Mouse (Mus musculus): ENCODE data around the gene Wdfy2. TPM values are rescaled to one million over a fixed set of nuclear protein-coding genes. Genes with fewer than 3 reads are reported as not detected.

Gene Wdfy2
- polyA plus RNA-seq, 1 experiment from 2014 or later: 8.4 TPM

GRCm38 (mm10) chr14:62997777-62998176 is 160.3 kb downstream of the Wdfy2 start, which contains the start of gene Defb47:
TSS of gene Defb47 (plus strand) at chr14:62998077.
- no peaks in the 10 kb centered on the region for H3K9me3 ChIP-seq (replicated peaks; ENCODE audit: control insufficient read depth, low read length, poor library complexity, severe bottlenecking)
- no peak within 1 kb of the TSS for H3K9ac ChIP-seq (ENCODE audit: low read depth, low read length)
- H3K36me3 ChIP-seq (ENCODE audit: control insufficient read depth, insufficient read depth, low read length): no peaks in the 10 kb centered on the region
- H3K27me3 ChIP-seq (ENCODE audit: control insufficient read depth, insufficient read depth, low read depth, low read length): no peaks in the 10 kb centered on the region
- no peak within 1 kb of the TSS for H3K27ac ChIP-seq (ENCODE audit: low read length)
- 86% methylated on average over 8 of the region's 8 CpGs for WGBS
- H3K4me1 ChIP-seq (ENCODE audit: control insufficient read depth, insufficient read depth, low read length): no peaks in the 10 kb centered on the region
- H3K4me2 ChIP-seq (ENCODE audit: low read length): no peak within 1 kb of the TSS
- no peak for ATAC-seq
- H3K4me3 ChIP-seq (ENCODE audit: low read depth, low read length): no peak within 1 kb of the TSS

GRCm38 (mm10) chr14:62998977-62999376 is 161.5 kb downstream of the Wdfy2 start:
- Histone ChIP-seq H3K36me3 (ENCODE audit: control insufficient read depth, insufficient read depth, low read length) (no peaks in the 10 kb centered on the region), H3K4me1 (ENCODE audit: control insufficient read depth, insufficient read depth, low read length) (no peaks in the 10 kb centered on the region), H3K9me3 (replicated peaks; ENCODE audit: control insufficient read depth, low read length, poor library complexity, severe bottlenecking) (no peaks in the 10 kb centered on the region), H3K27ac (ENCODE audit: low read length) (no peak overlapping the region), H3K4me3 (ENCODE audit: low read depth, low read length) (no peak overlapping the region), H3K9ac (ENCODE audit: low read depth, low read length) (no peak overlapping the region), H3K27me3 (ENCODE audit: control insufficient read depth, insufficient read depth, low read depth, low read length) (no peaks in the 10 kb centered on the region), H3K4me2 (ENCODE audit: low read length) (no peak overlapping the region)
- 96% methylated on average over 4 of the region's 4 CpGs for WGBS
- ATAC-seq: no peak

- no peak overlapping the region for H3K4me3 ChIP-seq (ENCODE audit: low read depth, low read length)
- H3K27me3 ChIP-seq (ENCODE audit: control insufficient read depth, insufficient read depth, low read depth, low read length): no peaks in the 10 kb centered on the region
- WGBS: 76% methylated on average over 2 of the region's 2 CpGs
- H3K4me1 ChIP-seq (ENCODE audit: control insufficient read depth, insufficient read depth, low read length): no peaks in the 10 kb centered on the region
- ATAC-seq: no peak
- no peak overlapping the region for H3K27ac ChIP-seq (ENCODE audit: low read length)
- H3K9ac ChIP-seq (ENCODE audit: low read depth, low read length): no peak overlapping the region
- H3K9me3 ChIP-seq (replicated peaks; ENCODE audit: control insufficient read depth, low read length, poor library complexity, severe bottlenecking): no peaks in the 10 kb centered on the region
- no peak overlapping the region for H3K4me2 ChIP-seq (ENCODE audit: low read length)
- H3K36me3 ChIP-seq (ENCODE audit: control insufficient read depth, insufficient read depth, low read length): no peaks in the 10 kb centered on the region
Observed at GRCm38 (mm10) chr14:63002588-63002987, 165.1 kb downstream of the Wdfy2 start.

Small RNAs within 50 kb of the gene (microRNA-seq; reads per million reads assigned to microRNA genes)
- gene Mir6541 (not detected), gene Mir8098 (1.4 reads per million)

Other genes with a start within 250 kb of the Wdfy2 start
- not detected in 2 replicates for gene Serpine3, start 174.0 kb upstream of the Wdfy2 start, polyA plus RNA-seq (2015; fragmentation: Nextera tagmentation; extraction: Ambion mirVana)
- 13.4 and 16.2 TPM in 2 replicates for gene Ints6, start 76.5 kb upstream of the Wdfy2 start, polyA plus RNA-seq (2015; fragmentation: Nextera tagmentation; extraction: Ambion mirVana)
- gene Defb48, start 146.8 kb downstream of the Wdfy2 start, polyA plus RNA-seq (2015; fragmentation: Nextera tagmentation; extraction: Ambion mirVana): not detected in 2 replicates
- not detected in 2 replicates for gene Defb47, start 160.4 kb downstream of the Wdfy2 start, polyA plus RNA-seq (2015; fragmentation: Nextera tagmentation; extraction: Ambion mirVana)
- gene Defb43, start 174.1 kb downstream of the Wdfy2 start, polyA plus RNA-seq (2015; fragmentation: Nextera tagmentation; extraction: Ambion mirVana): not detected in 2 replicates
- gene Defb42, start 209.3 kb downstream of the Wdfy2 start, polyA plus RNA-seq (2015; fragmentation: Nextera tagmentation; extraction: Ambion mirVana): not detected in 2 replicates
- not detected in 2 replicates for gene Defb30, start 212.3 kb downstream of the Wdfy2 start, polyA plus RNA-seq (2015; fragmentation: Nextera tagmentation; extraction: Ambion mirVana)

All from midbrain, embryonic 16.5 days (tissue).